Mouse (Mus musculus): ENCODE measurements around the gene Pid1. TPM values are rescaled to one million over a fixed set of nuclear protein-coding genes. Genes with fewer than 3 reads are reported as not detected.

Gene Pid1
- polyA plus RNA-seq, 1 experiment from 2014 or later = 93.9 TPM

DNA sequence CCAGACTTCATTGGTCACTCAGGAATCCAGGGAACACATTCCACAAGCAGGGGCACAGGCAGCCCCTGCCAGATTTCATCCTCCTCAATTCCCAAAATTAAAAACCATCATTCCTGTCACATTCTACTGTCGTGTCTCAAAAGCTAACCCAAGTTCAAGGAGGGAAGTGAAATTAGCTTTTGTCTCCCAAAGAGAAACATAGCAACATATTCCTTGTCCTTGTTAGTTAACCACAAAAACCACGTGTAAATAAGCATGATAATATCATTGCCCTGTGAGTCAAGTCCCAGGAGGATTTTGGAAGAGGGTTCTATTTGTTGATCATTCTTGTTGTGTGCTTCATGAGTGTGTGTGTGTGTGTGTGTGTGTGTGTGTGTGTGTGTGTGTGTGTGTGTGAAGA, 164.1 kb downstream of the Pid1 start:
- ATAC-seq (ENCODE audit: low FRiP score, low TSS enrichment) = no peak
- Histone ChIP-seq H3K9ac (replicated peaks; ENCODE audit: low read length) (no peak overlapping the region), H3K4me1 (ENCODE audit: control insufficient read depth, insufficient read depth, low read length) (no peaks in the 10 kb centered on the region), H3K27ac (replicated peaks; ENCODE audit: low read depth, low read length) (no peak overlapping the region), H3K36me3 (ENCODE audit: control insufficient read depth, insufficient read depth, low read length) (no peaks in the 10 kb centered on the region), H3K4me2 (ENCODE audit: low read length) (no peak overlapping the region), H3K27me3 (ENCODE audit: control insufficient read depth, insufficient read depth, low read length) (no peaks in the 10 kb centered on the region), H3K4me3 (replicated peaks; ENCODE audit: low read depth, low read length) (no peak overlapping the region), H3K9me3 (ENCODE audit: control insufficient read depth, low read length) (no peaks in the 10 kb centered on the region)
- WGBS = 69% methylated on average over 2 of the region's 2 CpGs
- no peak for DNase-seq

DNA sequence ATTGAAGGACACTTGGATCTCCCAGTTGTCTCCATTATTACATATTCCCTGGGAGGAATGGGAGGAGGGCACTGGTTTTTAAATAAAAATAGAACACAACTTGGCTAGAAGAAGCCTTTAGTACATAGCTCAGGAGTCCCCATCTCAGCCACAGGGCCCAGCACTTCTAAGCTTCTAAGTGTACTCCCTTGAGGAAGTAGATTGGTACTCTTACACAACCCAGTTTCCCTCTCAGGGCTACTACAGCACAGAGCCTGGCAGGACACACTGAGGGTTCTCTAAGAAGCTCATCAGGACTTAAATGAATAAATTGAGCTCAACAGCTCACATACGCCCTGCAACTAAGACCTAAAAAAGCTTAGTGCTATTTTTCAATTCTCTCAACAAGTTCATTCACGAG, 165.1 kb downstream of the Pid1 start:
- Histone ChIP-seq H3K9ac (replicated peaks; ENCODE audit: low read length) (no peak overlapping the region), H3K36me3 (ENCODE audit: control insufficient read depth, insufficient read depth, low read length) (no peaks in the 10 kb centered on the region), H3K9me3 (ENCODE audit: control insufficient read depth, low read length) (no peaks in the 10 kb centered on the region), H3K4me2 (ENCODE audit: low read length) (no peak overlapping the region), H3K27ac (replicated peaks; ENCODE audit: low read depth, low read length) (no peak overlapping the region), H3K4me3 (replicated peaks; ENCODE audit: low read depth, low read length) (no peak overlapping the region), H3K27me3 (ENCODE audit: control insufficient read depth, insufficient read depth, low read length) (no peaks in the 10 kb centered on the region), H3K4me1 (ENCODE audit: control insufficient read depth, insufficient read depth, low read length) (no peaks in the 10 kb centered on the region)
- ATAC-seq (ENCODE audit: low FRiP score, low TSS enrichment) = no peak
- WGBS = 84% methylated on average over 2 of the region's 2 CpGs
- DNase-seq = no peak

DNA sequence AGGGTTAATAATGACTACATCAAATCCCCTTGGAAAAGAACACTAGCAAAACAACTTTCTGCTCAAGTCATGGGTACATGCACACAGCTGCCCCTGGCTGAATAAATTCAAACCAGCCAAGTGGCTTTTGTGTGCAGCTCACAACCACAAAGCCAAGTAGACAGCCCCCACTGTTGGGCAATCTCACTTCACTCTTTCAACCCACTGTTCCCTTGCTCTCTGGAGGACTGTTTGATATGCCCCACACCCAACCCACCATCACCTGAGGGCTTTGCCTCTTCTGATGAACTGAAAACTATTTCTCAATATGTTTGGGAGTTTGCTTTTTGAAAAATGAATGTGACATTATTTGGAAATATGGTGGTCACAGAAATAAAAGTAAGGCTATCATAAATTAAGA, 171.8 kb downstream of the Pid1 start:
- H3K4me3 ChIP-seq (replicated peaks; ENCODE audit: low read depth, low read length) = no peak overlapping the region
- ATAC-seq (ENCODE audit: low FRiP score, low TSS enrichment) = no peak
- H3K27me3 ChIP-seq (ENCODE audit: control insufficient read depth, insufficient read depth, low read length) = no peaks in the 10 kb centered on the region

DNA sequence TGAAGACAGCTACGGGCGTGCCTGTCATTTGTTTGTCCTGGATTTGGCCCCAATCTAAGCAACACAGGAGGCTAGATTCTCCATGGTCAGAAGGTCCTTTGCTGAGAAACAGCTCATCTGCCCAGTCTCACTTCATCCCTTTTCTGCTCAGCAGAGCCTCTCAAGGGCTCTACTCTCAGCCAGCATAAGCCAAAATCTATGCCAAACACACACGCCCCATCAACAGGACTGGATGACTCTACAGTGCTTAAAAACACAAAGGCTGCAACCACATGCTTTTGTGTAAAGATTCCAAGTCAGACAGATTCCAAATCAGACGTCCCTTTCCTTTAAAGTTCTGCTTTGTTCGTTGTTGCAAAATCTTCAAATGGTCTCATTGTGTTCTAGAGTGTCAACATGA, 174.5 kb downstream of the Pid1 start:
- 87% methylated on average over 5 of the region's 5 CpGs for WGBS
- no peak overlapping the region for H3K4me3 ChIP-seq (replicated peaks; ENCODE audit: low read depth, low read length)
- DNase-seq (no peak), ATAC-seq (ENCODE audit: low FRiP score, low TSS enrichment) (no peak)
- no peaks in the 10 kb centered on the region for H3K27me3 ChIP-seq (ENCODE audit: control insufficient read depth, insufficient read depth, low read length)
- no peaks in the 10 kb centered on the region for H3K9me3 ChIP-seq (ENCODE audit: control insufficient read depth, low read length)
- H3K4me1 ChIP-seq (ENCODE audit: control insufficient read depth, insufficient read depth, low read length) = no peaks in the 10 kb centered on the region
- no peak overlapping the region for H3K27ac ChIP-seq (replicated peaks; ENCODE audit: low read depth, low read length)
- no peak overlapping the region for H3K4me2 ChIP-seq (ENCODE audit: low read length)
- no peaks in the 10 kb centered on the region for H3K36me3 ChIP-seq (ENCODE audit: control insufficient read depth, insufficient read depth, low read length)
- no peak overlapping the region for H3K9ac ChIP-seq (replicated peaks; ENCODE audit: low read length)

More for the DNA sequence above, 171.8 kb downstream of the Pid1 start:
- Histone ChIP-seq H3K27ac (replicated peaks; ENCODE audit: low read depth, low read length) (no peak overlapping the region), H3K4me2 (ENCODE audit: low read length) (no peak overlapping the region), H3K9me3 (ENCODE audit: control insufficient read depth, low read length) (no peaks in the 10 kb centered on the region), H3K36me3 (ENCODE audit: control insufficient read depth, insufficient read depth, low read length) (no peaks in the 10 kb centered on the region), H3K9ac (replicated peaks; ENCODE audit: low read length) (no peak overlapping the region), H3K4me1 (ENCODE audit: control insufficient read depth, insufficient read depth, low read length) (no peaks in the 10 kb centered on the region)
- DNase-seq = no peak

DNA sequence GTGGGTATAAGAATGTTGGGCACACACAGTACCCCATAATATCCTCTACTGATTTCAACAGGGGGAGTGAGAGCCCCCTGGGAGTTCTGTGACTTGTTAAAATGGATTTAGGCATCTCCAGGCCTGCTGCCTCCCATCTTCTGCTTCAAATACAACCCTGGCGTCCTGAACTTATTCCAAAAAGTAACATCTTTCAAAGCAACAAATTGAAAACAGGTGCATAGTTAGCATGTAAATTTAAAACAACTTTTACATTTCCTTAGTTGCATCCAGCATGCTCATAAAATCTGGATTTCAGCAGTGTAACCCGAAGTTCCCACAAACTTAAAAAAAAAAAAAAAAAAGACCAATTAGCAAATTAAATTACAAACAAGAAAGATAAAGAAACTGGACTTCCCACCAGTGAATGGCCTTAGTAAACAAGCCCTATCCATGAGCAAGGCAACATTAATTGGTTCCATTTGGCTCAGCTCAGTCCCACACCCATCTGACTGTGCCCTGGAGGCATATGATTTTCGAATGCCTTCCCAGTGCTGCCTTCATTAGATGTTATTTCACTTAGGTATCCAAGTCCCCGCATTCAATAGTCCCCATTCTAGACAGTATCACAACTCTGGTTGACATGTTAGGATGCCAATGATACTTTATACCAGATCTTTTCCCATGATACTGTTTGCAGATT, 177.1 kb downstream of the Pid1 start:
- H3K36me3 ChIP-seq (ENCODE audit: control insufficient read depth, insufficient read depth, low read length) = no peaks in the 10 kb centered on the region
- no peak overlapping the region for H3K9ac ChIP-seq (replicated peaks; ENCODE audit: low read length)
- no peak for ATAC-seq (ENCODE audit: low FRiP score, low TSS enrichment)
- DNase-seq = no peak
- H3K4me3 ChIP-seq (replicated peaks; ENCODE audit: low read depth, low read length) = no peak overlapping the region
- H3K27ac ChIP-seq (replicated peaks; ENCODE audit: low read depth, low read length) = no peak overlapping the region
- no peaks in the 10 kb centered on the region for H3K9me3 ChIP-seq (ENCODE audit: control insufficient read depth, low read length)
- no peaks in the 10 kb centered on the region for H3K27me3 ChIP-seq (ENCODE audit: control insufficient read depth, insufficient read depth, low read length)
- H3K4me1 ChIP-seq (ENCODE audit: control insufficient read depth, insufficient read depth, low read length) = no peaks in the 10 kb centered on the region
- 72% methylated on average over 4 of the region's 4 CpGs for WGBS
- H3K4me2 ChIP-seq (ENCODE audit: low read length) = no peak overlapping the region

DNA sequence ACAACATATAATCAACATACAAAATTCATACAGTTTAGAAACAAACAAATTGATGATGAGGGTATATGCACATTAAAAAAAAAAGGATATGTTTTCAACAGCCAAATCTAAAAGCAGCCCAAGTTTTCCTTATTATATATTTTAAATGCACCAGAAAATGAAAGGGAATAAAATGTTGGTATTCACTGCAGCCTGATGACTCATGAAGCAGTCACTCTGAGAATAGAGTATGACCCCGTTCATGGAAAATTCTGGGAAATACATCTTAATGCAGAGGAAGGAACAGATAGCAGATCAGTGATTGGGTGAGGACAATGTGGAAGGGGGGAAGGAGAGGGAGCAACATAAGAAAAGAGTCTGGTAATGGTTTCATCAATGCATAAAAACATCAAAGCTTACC, 186.3 kb downstream of the Pid1 start:
- Histone ChIP-seq H3K4me1 (ENCODE audit: control insufficient read depth, insufficient read depth, low read length) (peaks cover 16% of the 10 kb centered on the region; the same call in 1 of the 2 replicates), H3K27ac (replicated peaks; ENCODE audit: low read depth, low read length) (peak overlapping the region; percentile 32; the same call in 1 of the 2 replicates), H3K36me3 (ENCODE audit: control insufficient read depth, insufficient read depth, low read length) (no peaks in the 10 kb centered on the region), H3K9me3 (ENCODE audit: control insufficient read depth, low read length) (no peaks in the 10 kb centered on the region), H3K4me2 (ENCODE audit: low read length) (no peak overlapping the region), H3K4me3 (replicated peaks; ENCODE audit: low read depth, low read length) (no peak overlapping the region), H3K27me3 (ENCODE audit: control insufficient read depth, insufficient read depth, low read length) (no peaks in the 10 kb centered on the region), H3K9ac (replicated peaks; ENCODE audit: low read length) (no peak overlapping the region)
- DNase-seq = no peak
- 56% methylated on average over 1 of the region's 1 CpGs for WGBS
- no peak for ATAC-seq (ENCODE audit: low FRiP score, low TSS enrichment)

DNA sequence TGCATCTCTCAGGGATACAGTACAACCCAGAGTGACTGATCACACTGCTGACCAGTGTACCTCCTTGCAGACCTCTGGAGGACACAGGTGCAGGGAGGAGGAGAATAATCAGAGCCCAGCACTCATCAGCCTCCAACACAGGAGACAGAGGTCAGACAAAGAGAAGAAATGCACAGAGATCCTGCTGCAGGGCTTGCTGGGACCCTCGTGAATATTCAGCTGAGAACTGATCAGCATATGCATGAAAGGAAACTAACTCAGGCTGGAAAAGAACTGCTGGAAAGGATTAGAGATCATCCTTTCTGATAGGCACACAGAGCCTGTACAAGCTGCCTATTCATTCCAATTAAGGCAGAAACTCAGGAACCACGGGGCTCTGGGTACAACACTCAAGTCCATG, 186.9 kb downstream of the Pid1 start:
- no peak overlapping the region for H3K4me2 ChIP-seq (ENCODE audit: low read length)
- 5% methylated on average over 2 of the region's 2 CpGs for WGBS

DNA sequence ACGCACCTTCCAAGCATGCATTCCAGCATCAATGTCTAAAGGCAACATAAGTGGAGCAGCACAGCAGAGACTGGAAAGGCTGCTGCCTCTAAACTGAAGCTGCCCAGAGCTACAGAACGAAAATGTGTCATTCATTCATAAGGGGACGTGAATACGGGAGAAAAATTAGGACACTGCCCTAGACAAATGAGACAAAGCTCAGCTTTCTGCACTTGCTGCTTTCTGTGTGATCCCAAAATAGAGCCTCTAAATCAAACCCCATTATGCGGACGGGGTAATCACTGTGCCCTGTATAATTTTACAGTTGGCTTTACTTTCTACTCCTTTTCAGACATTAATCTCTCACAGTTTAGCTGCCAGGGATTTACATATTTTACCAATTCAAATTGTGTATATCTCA, 191.0 kb downstream of the Pid1 start:
- no peaks in the 10 kb centered on the region for H3K36me3 ChIP-seq (ENCODE audit: control insufficient read depth, insufficient read depth, low read length)
- no peaks in the 10 kb centered on the region for H3K9me3 ChIP-seq (ENCODE audit: control insufficient read depth, low read length)
- no peak overlapping the region for H3K4me3 ChIP-seq (replicated peaks; ENCODE audit: low read depth, low read length)
- WGBS = 35% methylated on average over 6 of the region's 6 CpGs
- H3K4me1 ChIP-seq (ENCODE audit: control insufficient read depth, insufficient read depth, low read length) = peaks cover 16% of the 10 kb centered on the region; the same call in 1 of the 2 replicates
- H3K27ac ChIP-seq (replicated peaks; ENCODE audit: low read depth, low read length) = no peak overlapping the region
- no peak for ATAC-seq (ENCODE audit: low FRiP score, low TSS enrichment)
- no peaks in the 10 kb centered on the region for H3K27me3 ChIP-seq (ENCODE audit: control insufficient read depth, insufficient read depth, low read length)
- H3K9ac ChIP-seq (replicated peaks; ENCODE audit: low read length) = no peak overlapping the region
- H3K4me2 ChIP-seq (ENCODE audit: low read length) = no peak overlapping the region
- DNase-seq = no peak

More for the DNA sequence above, 186.9 kb downstream of the Pid1 start:
- Histone ChIP-seq H3K27ac (replicated peaks; ENCODE audit: low read depth, low read length) (peak overlapping the region; percentile 81), H3K36me3 (ENCODE audit: control insufficient read depth, insufficient read depth, low read length) (no peaks in the 10 kb centered on the region), H3K9ac (replicated peaks; ENCODE audit: low read length) (no peak overlapping the region), H3K27me3 (ENCODE audit: control insufficient read depth, insufficient read depth, low read length) (no peaks in the 10 kb centered on the region), H3K4me3 (replicated peaks; ENCODE audit: low read depth, low read length) (no peak overlapping the region), H3K9me3 (ENCODE audit: control insufficient read depth, low read length) (no peaks in the 10 kb centered on the region), H3K4me1 (ENCODE audit: control insufficient read depth, insufficient read depth, low read length) (peaks cover 18% of the 10 kb centered on the region; the same call in 1 of the 2 replicates)
- ATAC-seq (ENCODE audit: low FRiP score, low TSS enrichment) (peak; percentile 86), DNase-seq (peak; percentile 78)

DNA sequence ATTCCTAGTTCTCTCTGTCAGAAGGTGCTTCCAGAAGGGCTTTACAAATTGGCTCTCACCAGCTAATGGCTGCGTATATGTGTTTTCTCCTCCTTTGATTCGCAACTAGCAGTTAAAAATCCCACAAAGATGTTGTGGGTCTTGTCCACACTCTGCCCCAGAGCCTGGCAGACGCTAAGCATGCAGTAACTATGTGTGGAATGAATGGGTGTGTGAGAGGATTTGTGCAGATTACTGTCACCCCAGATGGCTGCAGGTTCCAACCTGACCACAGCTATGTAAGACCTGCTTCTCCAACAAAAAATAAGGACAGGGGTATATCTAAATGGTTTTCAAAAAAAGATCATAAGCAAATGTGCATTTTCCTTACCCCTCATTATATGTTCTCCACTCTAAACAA, 206.2 kb downstream of the Pid1 start:
- no peak overlapping the region for H3K4me2 ChIP-seq (ENCODE audit: low read length)
- ATAC-seq (ENCODE audit: low FRiP score, low TSS enrichment) (no peak), DNase-seq (no peak)
- H3K9ac ChIP-seq (replicated peaks; ENCODE audit: low read length) = no peak overlapping the region
- WGBS = 82% methylated on average over 3 of the region's 3 CpGs
- H3K36me3 ChIP-seq (ENCODE audit: control insufficient read depth, insufficient read depth, low read length) = no peaks in the 10 kb centered on the region
- H3K27ac ChIP-seq (replicated peaks; ENCODE audit: low read depth, low read length) = no peak overlapping the region
- no peaks in the 10 kb centered on the region for H3K9me3 ChIP-seq (ENCODE audit: control insufficient read depth, low read length)
- H3K4me3 ChIP-seq (replicated peaks; ENCODE audit: low read depth, low read length) = no peak overlapping the region
- no peaks in the 10 kb centered on the region for H3K27me3 ChIP-seq (ENCODE audit: control insufficient read depth, insufficient read depth, low read length)
- no peaks in the 10 kb centered on the region for H3K4me1 ChIP-seq (ENCODE audit: control insufficient read depth, insufficient read depth, low read length)

Data from midbrain, embryonic 14.5 days (tissue).